Mouse (Mus musculus) right cerebral cortex, postnatal 10 days (tissue): ENCODE results near the gene Sgms1.
A peak's percentile ranks its signal among the peaks of the same experiment; 100 is the strongest.

Source experiments
- DNase-seq, 2 experiments: peaks; one replicate each; pipeline ENCODE4 v3.0.0; 2021; ENCODE audit warnings: low spot score in 2 of 2

Sgms1 gene

GRCm38 (mm10) chr19:32242153-32242552 lies 147.4 kb downstream of the Sgms1 start:
- DNase-seq = no peak

- no peak for DNase-seq
Measured at GRCm38 (mm10) chr19:32240417-32240990, 149.0 kb downstream of the Sgms1 start.

GRCm38 (mm10) chr19:32239925-32240324 lies 149.6 kb downstream of the Sgms1 start:
- DNase-seq = no peak

GRCm38 (mm10) chr19:32239459-32239792 lies 150.1 kb downstream of the Sgms1 start:
- no peak for DNase-seq

GRCm38 (mm10) chr19:32238722-32239458 lies 150.6 kb downstream of the Sgms1 start:
- DNase-seq = no peak

GRCm38 (mm10) chr19:32237685-32238084 lies 151.8 kb downstream of the Sgms1 start:
- no peak for DNase-seq

GRCm38 (mm10) chr19:32237173-32237583 lies 152.3 kb downstream of the Sgms1 start:
- no peak for DNase-seq

- DNase-seq = no peak
Measured at GRCm38 (mm10) chr19:32234717-32235434, 154.6 kb downstream of the Sgms1 start.

- no peak for DNase-seq
Measured at GRCm38 (mm10) chr19:32231292-32231691, 158.2 kb downstream of the Sgms1 start.

- peak in 1 of 2 experiments; percentile 37 for DNase-seq
Measured at GRCm38 (mm10) chr19:32230798-32231197, 158.7 kb downstream of the Sgms1 start.

GRCm38 (mm10) chr19:32230301-32230700 lies 159.2 kb downstream of the Sgms1 start:
- peak in 1 of 2 experiments; percentile 6 for DNase-seq

GRCm38 (mm10) chr19:32229776-32230175 lies 159.7 kb downstream of the Sgms1 start:
- DNase-seq = no peak

GRCm38 (mm10) chr19:32227175-32227574 lies 162.3 kb downstream of the Sgms1 start:
- DNase-seq = no peak

GRCm38 (mm10) chr19:32225097-32225490 lies 164.4 kb downstream of the Sgms1 start:
- DNase-seq = no peak

GRCm38 (mm10) chr19:32224318-32225096 lies 165.0 kb downstream of the Sgms1 start:
- no peak for DNase-seq

- DNase-seq = peak in 1 of 2 experiments; percentile 10
Measured at GRCm38 (mm10) chr19:32223751-32224174, 165.8 kb downstream of the Sgms1 start.

GRCm38 (mm10) chr19:32222083-32222482 lies 167.4 kb downstream of the Sgms1 start:
- DNase-seq = no peak

GRCm38 (mm10) chr19:32220991-32221390 lies 168.5 kb downstream of the Sgms1 start:
- DNase-seq = no peak

- no peak for DNase-seq
Measured at GRCm38 (mm10) chr19:32216710-32217109, 172.8 kb downstream of the Sgms1 start.

- peak in 1 of 2 experiments; percentile 10 for DNase-seq
Measured at GRCm38 (mm10) chr19:32214905-32215806, 174.4 kb downstream of the Sgms1 start.

- no peak for DNase-seq
Measured at GRCm38 (mm10) chr19:32213577-32213976, 175.9 kb downstream of the Sgms1 start.
